Mouse (Mus musculus) urinary bladder, postnatal 10 days (tissue): ENCODE results near the gene Six5.
"Not testable (repeated sequence)": the region's sequence is repeated elsewhere in the genome, so short reads cannot be mapped to it uniquely, and the experiment has no call there.

Source experiments
- DNase-seq: peaks from one replicate; pipeline ENCODE4 v3.0.0; 2022; ENCODE audit warnings: low spot score

Gene Six5

GRCm38 (mm10) chr7:19094471-19094825 is at the start of gene Six5:
Gene Six5, plus strand, starts transcription at chr7:19094594.
- no peak for DNase-seq

DNA sequence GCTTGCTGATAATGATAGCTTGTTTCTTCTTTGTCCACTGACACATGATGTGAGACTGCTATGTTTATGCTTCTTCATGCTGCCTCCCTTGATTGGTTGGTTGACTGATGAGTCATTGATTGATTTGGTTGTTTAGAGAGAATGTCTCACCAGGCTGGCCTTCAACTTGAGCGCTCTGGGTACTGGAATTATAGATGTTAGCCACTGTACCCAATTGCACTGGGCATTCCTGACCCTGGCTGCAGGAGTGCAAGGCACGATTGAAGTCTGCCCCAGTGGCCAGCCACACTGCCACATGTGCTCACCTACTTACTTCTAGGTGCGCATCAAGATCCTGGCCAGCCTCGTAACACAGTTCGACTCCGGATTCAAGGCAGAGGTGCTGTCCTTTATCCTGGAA is 49.8 kb upstream of the Six5 start:
- no peak for DNase-seq

DNA sequence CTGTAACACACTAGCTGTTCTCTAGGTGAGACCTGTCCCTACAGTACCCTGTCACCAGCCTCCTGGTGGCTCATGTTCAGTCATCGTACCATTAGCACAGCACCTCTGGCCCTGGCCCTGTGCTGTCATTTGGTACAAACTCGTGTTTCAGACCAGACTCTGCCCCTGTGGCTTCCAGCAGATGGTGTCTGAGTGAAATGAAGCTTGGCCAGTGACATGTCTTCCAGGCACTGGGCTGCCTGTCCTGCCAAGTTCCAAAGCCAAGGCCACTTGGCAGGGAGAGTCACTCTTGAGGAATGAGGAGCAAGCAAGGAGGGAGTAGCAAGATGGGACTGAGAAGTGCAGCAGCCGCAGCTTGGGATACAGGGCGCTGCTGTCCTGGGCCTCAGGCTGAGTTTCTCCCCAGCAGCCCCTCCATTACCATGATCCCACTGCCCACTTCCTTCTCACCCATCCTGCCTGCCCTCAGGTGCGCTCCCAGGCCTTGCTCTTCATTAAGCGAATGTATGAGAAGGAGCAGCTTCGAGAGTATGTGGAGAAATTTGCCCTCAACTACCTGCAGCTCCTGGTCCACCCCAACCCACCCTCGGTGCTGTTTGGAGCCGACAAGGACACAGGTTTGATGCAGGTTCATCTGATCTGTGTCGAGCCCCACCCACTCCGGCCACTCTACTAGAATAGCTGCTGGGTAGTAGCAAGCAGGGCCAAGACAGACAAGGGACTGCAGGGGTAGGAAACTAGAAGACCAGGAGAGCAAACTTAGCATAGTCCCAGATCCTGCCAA is 47.9 kb upstream of the Six5 start:
- no peak for DNase-seq

GRCm38 (mm10) chr7:19048006-19048527 is 46.3 kb upstream of the Six5 start:
- DNase-seq, result no peak

DNA sequence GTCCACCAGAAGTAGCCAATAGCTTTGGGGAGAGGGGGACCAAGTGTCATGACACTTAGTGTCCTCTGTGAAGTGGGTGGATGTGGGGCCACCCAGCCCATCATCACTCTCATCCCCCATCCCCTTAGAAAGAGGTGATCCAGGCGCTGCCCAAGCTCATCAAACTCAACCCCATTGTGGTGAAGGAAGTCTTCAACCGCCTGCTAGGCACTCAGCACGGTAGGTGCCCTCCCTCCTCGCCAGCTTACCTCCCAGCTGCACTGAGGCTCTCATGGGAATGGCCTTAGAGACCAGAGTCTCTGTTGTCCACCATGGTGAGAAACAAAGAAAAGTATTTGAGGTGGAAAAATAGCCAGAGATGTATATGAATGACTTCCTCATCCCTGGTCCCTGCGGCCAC is 45.1 kb upstream of the Six5 start:
- DNase-seq, result no peak

GRCm38 (mm10) chr7:19050172-19050571 is 44.2 kb upstream of the Six5 start:
- no peak for DNase-seq

DNA sequence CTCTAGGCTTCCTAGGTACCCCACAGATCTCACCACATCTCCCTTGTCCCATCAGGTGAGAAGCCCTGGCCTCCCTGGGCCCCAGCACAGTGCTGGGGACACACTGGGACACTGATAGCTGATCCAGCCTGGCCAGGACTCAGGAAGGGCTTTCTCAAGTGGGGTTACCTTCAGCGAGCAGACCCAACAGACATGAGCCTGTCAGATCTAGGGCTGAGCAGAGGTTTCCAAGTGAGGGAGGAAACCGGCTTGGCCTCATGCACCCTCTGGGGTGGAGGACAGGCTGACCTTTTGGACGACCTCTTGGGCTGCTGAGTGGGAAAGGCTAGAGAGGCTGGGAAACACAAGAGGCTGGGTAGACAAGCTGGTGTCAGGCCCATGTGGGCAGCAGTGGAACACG is 43.2 kb upstream of the Six5 start:
- DNase-seq, result no peak

DNA sequence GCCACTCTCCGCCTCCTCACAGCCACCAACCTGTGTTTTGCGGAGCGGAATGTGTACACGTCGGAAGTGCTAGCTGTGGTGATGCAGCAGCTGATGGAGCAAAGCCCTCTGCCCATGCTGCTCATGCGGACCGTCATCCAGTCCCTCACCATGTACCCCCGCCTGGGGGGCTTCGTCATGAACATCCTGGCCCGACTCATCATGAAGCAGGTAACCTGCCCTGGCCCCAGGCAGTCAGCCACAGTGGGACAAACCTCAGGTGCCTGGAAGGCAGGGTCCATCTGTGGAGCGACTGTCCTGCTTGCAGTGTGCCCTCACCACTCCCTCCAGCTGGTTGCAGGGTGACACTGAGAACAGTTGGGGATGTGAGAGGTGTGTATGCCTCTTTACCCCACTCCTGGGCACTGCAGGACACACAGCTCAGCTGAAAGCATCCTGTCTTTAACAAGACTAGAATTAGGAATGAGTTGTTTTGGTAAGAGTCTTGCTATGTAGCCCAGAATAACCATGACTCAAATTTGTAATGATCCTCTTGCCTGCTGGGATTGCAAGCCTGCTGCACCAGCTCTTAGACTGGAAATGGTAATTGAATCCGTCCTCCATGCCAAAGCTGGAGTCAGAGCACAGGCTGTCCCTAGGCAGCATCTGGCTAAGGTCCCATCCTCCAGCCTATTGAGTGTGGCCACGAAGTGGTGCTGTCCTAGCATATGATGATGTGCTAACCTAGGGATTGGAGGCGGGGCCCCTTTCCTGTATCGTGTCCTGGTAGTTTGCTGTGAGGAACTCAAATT is 41.9 kb upstream of the Six5 start:
- no peak for DNase-seq

- no peak for DNase-seq
Measured at GRCm38 (mm10) chr7:19053136-19053532, 41.3 kb upstream of the Six5 start.

DNA sequence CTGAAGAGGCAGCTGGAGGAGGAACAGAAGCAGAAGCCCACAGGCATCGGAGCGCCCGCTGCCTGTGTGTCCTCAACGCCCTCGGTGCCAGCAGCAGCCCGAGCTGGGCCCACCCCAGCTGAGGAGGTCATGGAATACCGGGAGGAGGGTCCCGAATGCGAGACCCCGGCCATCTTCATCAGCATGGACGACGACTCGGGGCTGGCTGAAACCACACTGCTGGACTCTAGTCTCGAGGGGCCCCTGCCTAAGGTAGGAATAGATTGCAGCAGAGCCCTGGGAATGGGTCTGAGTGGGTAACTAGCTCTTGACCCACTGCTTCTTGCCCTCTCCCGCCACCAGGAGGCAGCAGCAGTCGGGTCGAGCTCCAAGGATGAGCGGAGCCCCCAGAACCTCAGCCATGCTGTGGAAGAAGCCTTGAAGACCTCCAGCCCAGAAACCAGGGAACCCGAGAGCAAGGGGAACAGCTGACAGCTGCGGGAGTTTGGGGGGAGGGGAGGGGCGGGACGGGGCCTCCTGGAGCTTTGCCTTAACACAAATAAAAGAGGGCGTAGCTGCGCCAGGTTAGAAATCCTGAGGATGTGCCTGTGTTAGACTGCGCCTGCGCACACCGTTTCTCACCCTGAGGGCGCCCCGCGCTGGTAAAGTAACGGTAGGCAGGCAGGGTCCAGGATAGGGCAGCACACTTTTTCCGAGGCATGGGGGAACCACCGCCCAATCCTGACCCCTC is 40.2 kb upstream of the Six5 start, which contains the start of gene Rsph6a:
Gene Rsph6a (plus strand): TSS at position 644 of the 730 bp plus-strand sequence.
- DNase-seq, result no peak

GRCm38 (mm10) chr7:19054777-19055076 is 39.7 kb upstream of the Six5 start:
- DNase-seq, result no peak

- no peak for DNase-seq
Measured at GRCm38 (mm10) chr7:19055108-19055507, 39.3 kb upstream of the Six5 start.

- no peak for DNase-seq
Measured at GRCm38 (mm10) chr7:19057405-19057804, 37.0 kb upstream of the Six5 start.

DNA sequence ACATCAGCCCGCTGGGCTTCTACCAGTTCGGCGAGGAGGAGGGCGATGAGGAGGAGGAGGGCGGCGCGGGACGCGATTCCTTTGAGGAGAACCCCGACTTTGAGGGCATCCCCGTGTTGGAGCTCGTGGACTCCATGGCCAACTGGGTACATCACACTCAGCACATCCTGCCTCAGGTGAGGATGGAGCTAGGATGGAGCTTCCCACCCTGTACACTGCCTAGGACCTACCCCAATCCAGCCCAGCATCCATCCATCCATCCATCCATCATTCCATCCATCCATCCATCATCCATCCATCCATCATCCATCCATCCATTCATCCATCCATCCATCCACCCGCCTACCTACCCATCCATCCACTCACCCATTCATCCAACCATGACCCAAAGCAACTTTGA is 28.5 kb upstream of the Six5 start:
- no peak for DNase-seq

- no peak for DNase-seq
Measured at GRCm38 (mm10) chr7:19067063-19067462, 27.3 kb upstream of the Six5 start.

- DNase-seq, result no peak
Measured at GRCm38 (mm10) chr7:19067935-19068334, 26.5 kb upstream of the Six5 start.

DNA sequence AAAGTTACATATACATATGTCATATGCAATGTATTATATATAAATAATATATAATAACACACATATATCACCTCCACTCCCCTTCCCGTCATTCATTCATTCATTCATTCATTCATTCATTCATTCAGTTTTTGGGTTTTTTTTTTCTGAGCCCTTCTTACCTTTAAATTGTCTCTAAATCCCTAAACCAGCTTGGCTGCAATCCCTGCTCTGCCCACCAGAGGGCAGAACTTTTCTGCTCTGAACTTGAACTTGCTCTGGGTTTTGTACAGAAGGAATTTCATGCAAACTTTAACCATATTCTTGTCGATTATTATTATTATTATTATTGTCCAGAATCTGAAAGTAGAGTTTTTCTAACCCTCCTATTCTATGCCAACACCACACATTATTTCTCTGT is 25.7 kb upstream of the Six5 start:
- DNase-seq, result no peak

GRCm38 (mm10) chr7:19069500-19069899 is 24.9 kb upstream of the Six5 start:
- DNase-seq, result no peak

GRCm38 (mm10) chr7:19071024-19071423 is 23.4 kb upstream of the Six5 start:
- DNase-seq, result not testable (repeated sequence)

GRCm38 (mm10) chr7:19073504-19073903 is 20.9 kb upstream of the Six5 start:
- peak; percentile 13 for DNase-seq

DNA sequence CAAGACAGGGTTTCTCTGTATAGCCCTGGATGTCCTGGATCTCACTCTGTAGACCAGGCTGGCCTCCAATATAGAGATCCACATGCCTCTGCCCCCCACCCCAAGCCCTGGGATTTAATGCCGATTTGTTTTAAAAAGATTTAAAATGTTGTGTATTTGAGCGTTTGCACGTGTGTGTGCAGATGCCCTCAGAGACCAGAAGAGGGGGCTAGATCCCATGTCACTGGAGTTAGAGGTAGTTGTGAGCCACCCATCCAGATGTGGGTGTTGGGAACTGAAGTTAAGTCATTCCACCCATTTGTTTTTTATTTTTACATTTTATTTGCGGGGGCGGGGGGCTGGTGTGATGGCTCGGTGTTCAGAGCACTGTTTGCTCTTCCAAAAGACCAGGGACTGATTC is 19.9 kb upstream of the Six5 start:
- DNase-seq, result no peak

DNA sequence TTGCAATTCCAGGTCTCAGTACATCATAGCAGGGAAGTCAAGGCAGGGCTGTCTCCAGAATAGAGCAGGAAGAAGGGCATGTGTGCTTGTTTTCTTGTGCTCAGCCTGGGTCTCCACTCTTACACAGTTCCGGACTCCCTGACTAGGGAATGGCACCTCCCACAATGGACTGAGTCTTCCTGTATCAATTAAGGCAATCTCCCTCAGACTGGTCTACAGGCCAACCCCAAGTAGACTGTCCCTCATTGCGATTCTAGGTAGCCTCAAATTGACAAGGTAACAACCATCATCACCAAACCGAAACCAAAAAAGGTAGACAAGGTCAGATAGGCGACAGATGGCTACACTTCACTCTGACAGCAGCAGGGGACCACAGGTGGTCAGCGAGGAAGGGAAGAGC is 19.2 kb upstream of the Six5 start:
- DNase-seq, result no peak
